Mouse (Mus musculus): ENCODE data around the gene Abat. TPM values are rescaled to one million over a fixed set of nuclear protein-coding genes. Genes with fewer than 3 reads are reported as not detected.
"Not testable (repeated sequence)": the region's sequence is repeated elsewhere in the genome, so short reads cannot be mapped to it uniquely, and the experiment has no call there.

Gene Abat
- total and polyA plus RNA-seq, 3 experiments, result 5.7 to 11.5 (median 6.9) TPM

DNA sequence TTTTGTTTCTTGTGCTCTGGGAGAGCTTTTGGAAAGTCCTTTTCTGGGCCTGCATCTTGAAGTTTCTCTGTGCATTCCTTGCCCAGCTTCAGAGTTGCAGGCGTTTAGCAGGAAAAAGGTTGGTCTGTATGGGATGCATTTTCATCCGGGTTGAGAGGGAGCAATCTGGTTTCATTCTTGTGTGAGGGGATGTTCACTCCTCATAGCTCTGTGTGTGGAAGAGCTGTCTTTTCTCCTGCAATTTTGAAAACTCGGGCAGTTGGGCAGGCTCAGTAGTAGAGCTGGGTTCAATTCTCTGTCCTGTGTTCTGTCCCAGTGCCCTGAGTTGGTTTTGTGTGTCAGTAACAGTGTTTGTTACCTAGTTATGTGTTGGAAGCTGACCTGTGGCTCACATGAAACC lies 41.1 kb downstream of the Abat start:
- WGBS, result 84% methylated on average over 3 of the region's 3 CpGs
- H3K9ac ChIP-seq (ENCODE audit: low read depth, low read length), result no peak overlapping the region
- no peaks in the 10 kb centered on the region for H3K27me3 ChIP-seq (ENCODE audit: control insufficient read depth, insufficient read depth, low read length)
- no peaks in the 10 kb centered on the region for H3K4me1 ChIP-seq (ENCODE audit: control insufficient read depth, insufficient read depth, low read length)
- no peaks in the 10 kb centered on the region for H3K36me3 ChIP-seq (ENCODE audit: control insufficient read depth, insufficient read depth, low read length)
- no peak overlapping the region for H3K4me3 ChIP-seq
- no peak overlapping the region for H3K27ac ChIP-seq
- intact Hi-C loops (cut with DNase I), result no loop called here
- DNase-seq, result no peak
- TF ChIP-seq EP300 (IDR thresholded peaks at IDR 0.05; ENCODE audit: insufficient read depth, low read depth, low read length), result no peak
- no peaks in the 10 kb centered on the region for H3K79me2 ChIP-seq (replicated peaks; ENCODE audit: control insufficient read depth, insufficient read depth, low read length)

DNA sequence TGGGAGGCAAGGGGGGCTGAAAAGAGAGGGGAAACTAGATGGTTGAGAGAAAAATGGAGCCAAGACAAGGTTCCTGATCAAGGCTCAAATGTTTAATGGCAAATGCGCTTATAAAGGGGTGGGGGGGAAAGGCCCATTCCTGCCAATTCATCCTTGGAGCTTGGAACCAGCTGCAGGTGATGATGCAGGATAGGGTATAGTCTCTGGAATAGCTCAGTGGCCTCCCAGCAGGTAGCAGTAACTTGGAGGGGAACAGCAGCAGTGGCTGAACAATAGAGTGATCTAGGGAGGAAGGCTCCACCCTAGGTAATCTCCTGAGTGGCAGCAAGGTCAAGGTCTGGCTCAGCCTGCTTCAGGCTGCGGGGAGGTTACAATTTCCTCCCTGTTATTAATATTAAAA lies 41.5 kb downstream of the Abat start:
- DNase-seq; H3K36me3 ChIP-seq (ENCODE audit: control insufficient read depth, insufficient read depth, low read length); H3K4me1 ChIP-seq (ENCODE audit: control insufficient read depth, insufficient read depth, low read length); H3K9ac ChIP-seq (ENCODE audit: low read depth, low read length); intact Hi-C loops (cut with DNase I); H3K27me3 ChIP-seq (ENCODE audit: control insufficient read depth, insufficient read depth, low read length); H3K27ac ChIP-seq; H3K79me2 ChIP-seq (replicated peaks; ENCODE audit: control insufficient read depth, insufficient read depth, low read length); H3K4me3 ChIP-seq: not testable (repeated sequence)
- WGBS, result 83% methylated on average over 2 of the region's 2 CpGs

DNA sequence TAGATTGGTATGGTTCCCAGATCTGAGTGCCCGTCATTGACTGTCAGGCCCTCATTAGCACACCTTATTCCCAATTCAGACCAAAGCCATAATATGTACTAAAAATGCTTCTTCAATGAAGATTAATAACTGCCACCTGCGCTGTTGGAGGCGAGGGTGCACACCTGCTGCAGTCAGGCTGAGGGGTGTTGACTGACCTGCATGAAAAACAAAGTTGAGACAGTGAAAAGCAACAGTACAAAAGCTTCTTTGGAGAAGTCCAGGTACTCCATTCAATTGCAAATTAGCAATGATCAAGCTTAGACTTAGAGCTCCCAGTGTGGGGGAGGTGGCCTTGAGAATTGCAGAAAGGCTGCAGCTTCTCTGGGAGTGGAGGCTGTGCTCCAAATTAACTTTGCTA lies 42.1 kb downstream of the Abat start:
- intact Hi-C loops (cut with DNase I), result not testable (repeated sequence)
- 71% methylated on average over 3 of the region's 3 CpGs for whole genome bisulfite sequencing

DNA sequence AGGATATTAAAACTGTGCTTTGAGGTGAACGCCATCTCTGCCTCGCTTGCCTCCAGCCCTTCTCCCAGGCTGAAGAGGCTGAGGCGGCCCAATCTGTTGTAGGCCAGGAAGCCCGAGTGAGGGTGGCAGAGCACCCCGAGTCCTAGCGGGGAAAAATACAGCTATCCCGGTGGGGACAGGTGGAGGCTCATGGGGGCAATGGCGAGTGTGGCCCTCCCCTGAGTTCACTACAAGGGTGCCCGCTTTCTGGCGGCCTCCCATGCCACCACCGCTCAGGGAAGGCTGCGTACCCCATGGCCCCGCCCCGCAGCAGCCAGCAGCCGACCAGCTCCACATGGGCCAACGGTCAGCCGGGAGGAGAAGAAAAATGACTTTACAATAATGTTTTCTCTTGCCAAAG lies 46.9 kb downstream of the Abat start:
- intact Hi-C loops (cut with DNase I), result no loop called here
- no peak overlapping the region for H3K9ac ChIP-seq (ENCODE audit: low read depth, low read length)
- H3K79me2 ChIP-seq (replicated peaks; ENCODE audit: control insufficient read depth, insufficient read depth, low read length), result no peaks in the 10 kb centered on the region
- no peaks in the 10 kb centered on the region for H3K36me3 ChIP-seq (ENCODE audit: control insufficient read depth, insufficient read depth, low read length)
- WGBS, result 92% methylated on average over 17 of the region's 17 CpGs
- no peak overlapping the region for H3K27ac ChIP-seq
- H3K27me3 ChIP-seq (ENCODE audit: control insufficient read depth, insufficient read depth, low read length), result no peaks in the 10 kb centered on the region
- TF ChIP-seq POLR2A (IDR thresholded peaks at IDR 0.05; ENCODE audit: insufficient read depth, low read depth, low read length), result no peak
- no peak for TF ChIP-seq EP300 (IDR thresholded peaks at IDR 0.05; ENCODE audit: insufficient read depth, low read depth, low read length)
- TF ChIP-seq CTCF (IDR thresholded peaks at IDR 0.05), result no peak
- DNase-seq, result no peak
- H3K4me1 ChIP-seq (ENCODE audit: control insufficient read depth, insufficient read depth, low read length), result no peaks in the 10 kb centered on the region
- H3K4me3 ChIP-seq, result no peak overlapping the region

More for the DNA sequence above, 42.1 kb downstream of the Abat start:
- H3K4me1 ChIP-seq (ENCODE audit: control insufficient read depth, insufficient read depth, low read length); H3K36me3 ChIP-seq (ENCODE audit: control insufficient read depth, insufficient read depth, low read length); H3K27ac ChIP-seq; H3K79me2 ChIP-seq (replicated peaks; ENCODE audit: control insufficient read depth, insufficient read depth, low read length); H3K27me3 ChIP-seq (ENCODE audit: control insufficient read depth, insufficient read depth, low read length); DNase-seq; H3K9ac ChIP-seq (ENCODE audit: low read depth, low read length); H3K4me3 ChIP-seq: not testable (repeated sequence)

DNA sequence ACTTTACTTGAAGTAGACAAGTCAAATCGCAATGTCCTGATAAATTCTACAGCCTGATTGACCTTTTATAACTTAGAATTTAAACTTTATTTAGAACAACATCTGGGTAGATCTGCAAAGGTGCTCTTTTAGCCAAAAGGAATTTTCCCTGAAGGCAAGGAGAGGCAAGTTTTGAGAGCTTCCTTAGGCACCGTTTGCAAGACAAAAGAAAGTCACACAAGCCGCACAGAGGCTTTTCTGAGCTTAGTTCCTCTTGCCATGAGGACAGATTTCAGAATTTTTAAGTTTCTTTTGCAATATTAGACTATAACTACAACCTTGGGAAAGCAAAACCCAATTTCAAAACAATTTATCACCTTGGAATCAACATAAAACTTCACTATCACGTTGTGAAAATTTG lies 47.9 kb downstream of the Abat start:
- WGBS, result 51% methylated on average over 4 of the region's 4 CpGs
- intact Hi-C loops (cut with DNase I); H3K4me3 ChIP-seq; H3K9ac ChIP-seq (ENCODE audit: low read depth, low read length); DNase-seq; H3K36me3 ChIP-seq (ENCODE audit: control insufficient read depth, insufficient read depth, low read length); H3K79me2 ChIP-seq (replicated peaks; ENCODE audit: control insufficient read depth, insufficient read depth, low read length); H3K27ac ChIP-seq; H3K4me1 ChIP-seq (ENCODE audit: control insufficient read depth, insufficient read depth, low read length); H3K27me3 ChIP-seq (ENCODE audit: control insufficient read depth, insufficient read depth, low read length): not testable (repeated sequence)

DNA sequence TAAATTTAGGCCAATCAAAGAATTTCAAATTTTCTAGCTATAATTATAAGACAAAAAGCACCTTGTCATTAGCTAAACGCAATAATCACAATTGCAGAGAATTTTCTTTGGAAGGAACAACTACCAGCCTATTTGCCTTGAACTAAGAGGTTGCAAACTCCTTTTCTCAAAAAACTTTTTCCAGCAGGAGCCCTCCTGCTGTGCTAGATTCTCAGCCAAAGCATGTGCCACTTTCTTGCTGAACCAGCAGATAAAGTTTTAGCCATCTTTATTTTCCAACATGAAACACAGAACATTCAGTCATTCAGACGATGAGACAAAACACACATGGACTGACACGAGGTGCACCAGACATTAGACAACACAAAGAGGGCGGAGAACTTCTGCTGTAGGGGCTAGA lies 48.6 kb downstream of the Abat start:
- H3K79me2 ChIP-seq (replicated peaks; ENCODE audit: control insufficient read depth, insufficient read depth, low read length); H3K4me1 ChIP-seq (ENCODE audit: control insufficient read depth, insufficient read depth, low read length); H3K36me3 ChIP-seq (ENCODE audit: control insufficient read depth, insufficient read depth, low read length); H3K4me3 ChIP-seq; H3K27me3 ChIP-seq (ENCODE audit: control insufficient read depth, insufficient read depth, low read length); H3K9ac ChIP-seq (ENCODE audit: low read depth, low read length); H3K27ac ChIP-seq; intact Hi-C loops (cut with DNase I); DNase-seq: not testable (repeated sequence)
- WGBS, result 53% methylated on average over 4 of the region's 4 CpGs

DNA sequence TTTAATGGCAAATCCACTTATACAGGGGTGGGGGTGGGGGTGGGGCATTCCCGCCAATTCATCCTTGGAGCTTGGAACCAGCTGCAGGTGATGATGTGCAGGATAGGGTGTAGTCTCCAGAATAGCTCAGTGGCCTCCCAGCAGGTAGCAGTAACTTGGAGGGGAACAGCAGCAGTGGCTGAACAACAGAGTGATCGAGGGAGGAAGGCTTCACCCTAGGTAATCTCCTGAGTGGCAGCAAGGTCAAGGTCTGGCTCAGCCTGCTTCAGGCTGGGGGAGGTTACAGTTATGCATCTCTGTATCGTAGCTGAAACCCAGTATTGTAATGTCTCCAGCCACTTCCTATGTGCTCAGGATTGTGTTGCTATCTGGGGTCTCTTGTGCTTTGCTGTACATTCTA lies 49.6 kb downstream of the Abat start:
- H3K4me3 ChIP-seq; intact Hi-C loops (cut with DNase I); DNase-seq; H3K27me3 ChIP-seq (ENCODE audit: control insufficient read depth, insufficient read depth, low read length); H3K79me2 ChIP-seq (replicated peaks; ENCODE audit: control insufficient read depth, insufficient read depth, low read length); H3K9ac ChIP-seq (ENCODE audit: low read depth, low read length); H3K36me3 ChIP-seq (ENCODE audit: control insufficient read depth, insufficient read depth, low read length); H3K27ac ChIP-seq; H3K4me1 ChIP-seq (ENCODE audit: control insufficient read depth, insufficient read depth, low read length): not testable (repeated sequence)
- WGBS, result 77% methylated on average over 3 of the region's 3 CpGs

Data from heart, adult 2 months (tissue).